Mouse (Mus musculus) midbrain, embryonic 14.5 days (tissue): ENCODE measurements around the gene Slc7a8. TPM values are rescaled to one million over a fixed set of nuclear protein-coding genes. Genes with fewer than 3 reads are reported as not detected.

Experiments used
- polyA plus RNA-seq: library from polyadenylated mRNA; unstranded; fragments of >200 nt; fragmentation: Nextera tagmentation; extraction: Ambion mirVana; gene quantifications from 2 replicates; pipeline ENCODE4 v1.2.1, GENCODE M21; 2014

Gene Slc7a8
- polyA plus RNA-seq, 1 experiment from 2014 or later: 7.6 TPM

Other genes with a start within 250 kb of the Slc7a8 start
- gene Haus4, start 227.3 kb downstream of the Slc7a8 start, polyA plus RNA-seq: 13.3 and 14.7 TPM in 2 replicates
- 3.6 and 4.8 TPM in 2 replicates for gene Ajuba, start 204.4 kb downstream of the Slc7a8 start, polyA plus RNA-seq
- gene 4931414P19Rik, start 176.0 kb downstream of the Slc7a8 start, polyA plus RNA-seq: 5.4 and 6.1 TPM in 2 replicates
- 409 and 454 TPM in 2 replicates for gene Psmb5, start 163.9 kb downstream of the Slc7a8 start, polyA plus RNA-seq
- gene Psmb11, start 160.5 kb downstream of the Slc7a8 start, polyA plus RNA-seq: 0.18 TPM in 1 of 2 replicates, not detected in the other
- gene Gm17606, start 141.0 kb downstream of the Slc7a8 start, polyA plus RNA-seq: not detected in 2 replicates
- gene Cdh24, start 140.6 kb downstream of the Slc7a8 start, polyA plus RNA-seq: 11.6 and 12.4 TPM in 2 replicates
- 74.0 and 79.1 TPM in 2 replicates for gene 1700123O20Rik, start 95.7 kb downstream of the Slc7a8 start, polyA plus RNA-seq
- 128 and 143 TPM in 2 replicates for gene Acin1, start 95.0 kb downstream of the Slc7a8 start, polyA plus RNA-seq
- gene Gm29776, start 83.1 kb downstream of the Slc7a8 start, polyA plus RNA-seq: 0.20 TPM in 2 replicates
- not detected in 2 replicates for gene Cebpe, start 69.8 kb downstream of the Slc7a8 start, polyA plus RNA-seq
- not detected in 2 replicates for gene Rnf212b, start 32.2 kb upstream of the Slc7a8 start, polyA plus RNA-seq
- 6.0 and 9.4 TPM in 2 replicates for gene Homez, start 89.0 kb upstream of the Slc7a8 start, polyA plus RNA-seq
- gene Ppp1r3e, start 95.6 kb upstream of the Slc7a8 start, polyA plus RNA-seq: 2.1 and 4.4 TPM in 2 replicates
- 5.5 and 5.8 TPM in 2 replicates for gene Bcl2l2, start 101.4 kb upstream of the Slc7a8 start, polyA plus RNA-seq
- gene Gm20521, start 101.5 kb upstream of the Slc7a8 start, polyA plus RNA-seq: not detected in 2 replicates
- 171 and 206 TPM in 2 replicates for gene Pabpn1, start 110.6 kb upstream of the Slc7a8 start, polyA plus RNA-seq
- gene Slc22a17, start 131.2 kb upstream of the Slc7a8 start, polyA plus RNA-seq: 110 and 304 TPM in 2 replicates
- 10.2 and 18.3 TPM in 2 replicates for gene Efs, start 144.2 kb upstream of the Slc7a8 start, polyA plus RNA-seq
- not detected in 2 replicates for gene Il25, start 150.7 kb upstream of the Slc7a8 start, polyA plus RNA-seq
- 4.2 and 4.3 TPM in 2 replicates for gene Cmtm5, start 154.3 kb upstream of the Slc7a8 start, polyA plus RNA-seq
- gene Myh6, start 185.0 kb upstream of the Slc7a8 start, polyA plus RNA-seq: 0.98 and 1.7 TPM in 2 replicates
- not detected in 2 replicates for gene Gm17428, start 195.0 kb upstream of the Slc7a8 start, polyA plus RNA-seq
- 5.4 and 7.7 TPM in 2 replicates for gene Myh7, start 212.7 kb upstream of the Slc7a8 start, polyA plus RNA-seq
- 51.7 and 54.3 TPM in 2 replicates for gene Ngdn, start 233.5 kb upstream of the Slc7a8 start, polyA plus RNA-seq